8 mouse cellular contexts compared by ENCODE assay signal in genomic region chr14:103098587-103099235, GRCm38 (mm10). TPM values are rescaled to one million over a fixed set of nuclear protein-coding genes. Genes with fewer than 3 reads are reported as not detected.
DNase-seq lines count a peak whose midpoint lies in the region; ATAC-seq lines count a peak whose summit lies in the region.

No protein-coding gene starts in this region.

- no peaks in the 10 kb centered on the region for H3K36me3 ChIP-seq in hindbrain, embryonic 11.5 days (ENCODE audit: control insufficient read depth, insufficient read depth, low read length)

- no peaks in the 10 kb centered on the region for H3K9me3 ChIP-seq in hindbrain, embryonic 11.5 days (ENCODE audit: control insufficient read depth, low read length)

- H3K4me3 ChIP-seq in hindbrain, embryonic 11.5 days (ENCODE audit: low read depth, low read length) = peak overlapping the region; percentile 94

- peak; percentile 92 for DNase-seq in NIH3T3 (ENCODE audit: low read depth)
- peak; percentile 86 for DNase-seq in cerebellum, adult 9-10 months
- DNase-seq in hindbrain, embryonic 11.5 days (ENCODE audit: low spot score) = peak; percentile 88
- DNase-seq in left cerebral cortex, adult 11 months (ENCODE audit: low spot score) = peak; percentile 73
- peak; percentile 89 to 95 for DNase-seq in lung, postnatal 4 days
- DNase-seq in retina, postnatal 1 day = peak; percentile 89
- DNase-seq in urinary bladder, postnatal 10 days (ENCODE audit: low spot score) = peak; percentile 55

- no peaks in the 10 kb centered on the region for H3K4me1 ChIP-seq in hindbrain, embryonic 11.5 days (replicated peaks; ENCODE audit: control insufficient read depth, insufficient read depth, low read length)

- H3K9ac ChIP-seq in hindbrain, embryonic 11.5 days (ENCODE audit: low read depth, low read length) = peak overlapping the region; percentile 100

- H3K27ac ChIP-seq in hindbrain, embryonic 11.5 days (ENCODE audit: low read depth, low read length) = peak overlapping the region; percentile 99

- under 1% methylated on average over 68 of the region's 86 CpGs for WGBS in hindbrain, embryonic 11.5 days

- peak; percentile 76 for ATAC-seq in frontal cortex, adult (ENCODE audit: low TSS enrichment)
- ATAC-seq in hindbrain, embryonic 11.5 days (ENCODE audit: low FRiP score) = peak; percentile 83

- H3K27me3 ChIP-seq in hindbrain, embryonic 11.5 days (ENCODE audit: control insufficient read depth, insufficient read depth, low read length) = no peaks in the 10 kb centered on the region

- peak overlapping the region; percentile 48 for H3K4me2 ChIP-seq in hindbrain, embryonic 11.5 days (replicated peaks; ENCODE audit: low read depth, low read length)

RNA-seq across cellular contexts. Expression of gene Fbxl3, which starts 0.7 kb away (rescaled TPM):
- 25.7 and 30.9 TPM in 2 replicates for polyA plus RNA-seq in hindbrain, embryonic 11.5 days (2014; fragmentation: Nextera tagmentation; extraction: Ambion mirVana)

RNA-seq across cellular contexts. Expression of gene Cln5, which starts 28.7 kb away (rescaled TPM):
- 29.3 and 32.2 TPM in 2 replicates for polyA plus RNA-seq in hindbrain, embryonic 11.5 days (2014; fragmentation: Nextera tagmentation; extraction: Ambion mirVana)

RNA-seq across cellular contexts. Expression of gene Acod1, which starts 51.9 kb away (rescaled TPM):
- not detected in 2 replicates for polyA plus RNA-seq in hindbrain, embryonic 11.5 days (2014; fragmentation: Nextera tagmentation; extraction: Ambion mirVana)

Comparison
In these comparisons a context has a peak if more than half of its experiments do, and no peak if none do; other contexts are left out.
1. Peak in every context shown above with its lines: DNase-seq, ATAC-seq, H3K4me3 ChIP-seq and H3K27ac ChIP-seq.